Mouse (Mus musculus) thymus, adult 18-20 months (tissue): Measurements from ENCODE around the gene Pde1b.

ENCODE experiments used
- DNase-seq, 2 experiments: peaks; one replicate each; pipeline ENCODE4 v3.0.0; 2022; ENCODE audit warnings: mixed read lengths in 2 of 2

Gene Pde1b

DNA sequence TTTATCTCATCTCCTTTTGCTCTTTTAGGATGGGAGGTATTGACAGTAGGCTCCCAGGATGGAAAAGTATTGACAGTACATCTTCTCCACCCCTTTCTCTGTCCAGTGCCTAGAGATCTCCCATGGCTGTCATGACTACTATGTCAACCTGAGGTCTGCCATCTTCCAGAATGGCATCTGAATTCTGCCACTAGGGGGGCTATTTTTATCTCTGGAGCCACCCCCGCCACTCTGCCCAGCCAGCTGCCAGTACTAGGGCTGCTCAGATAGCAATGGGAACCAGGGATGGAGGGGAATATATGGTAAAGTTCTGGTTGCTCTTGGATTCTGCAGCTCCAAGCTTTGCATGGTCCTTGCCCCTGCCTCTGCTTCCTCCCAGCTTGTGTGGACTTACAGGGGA is 8.8 kb downstream of the Pde1b start:
- no peak for DNase-seq

- no peak for DNase-seq
These were observed 10.8 kb downstream of the Pde1b start for GRCm38 (mm10) chr15:103513621-103514031.

GRCm38 (mm10) chr15:103514119-103514518 is 11.3 kb downstream of the Pde1b start:
- peak; percentile 24 to 38 for DNase-seq

- no peak for DNase-seq
These were observed 12.1 kb downstream of the Pde1b start for GRCm38 (mm10) chr15:103514914-103515313.

- no peak for DNase-seq
These were observed 16.0 kb downstream of the Pde1b start for GRCm38 (mm10) chr15:103518600-103519385.

DNA sequence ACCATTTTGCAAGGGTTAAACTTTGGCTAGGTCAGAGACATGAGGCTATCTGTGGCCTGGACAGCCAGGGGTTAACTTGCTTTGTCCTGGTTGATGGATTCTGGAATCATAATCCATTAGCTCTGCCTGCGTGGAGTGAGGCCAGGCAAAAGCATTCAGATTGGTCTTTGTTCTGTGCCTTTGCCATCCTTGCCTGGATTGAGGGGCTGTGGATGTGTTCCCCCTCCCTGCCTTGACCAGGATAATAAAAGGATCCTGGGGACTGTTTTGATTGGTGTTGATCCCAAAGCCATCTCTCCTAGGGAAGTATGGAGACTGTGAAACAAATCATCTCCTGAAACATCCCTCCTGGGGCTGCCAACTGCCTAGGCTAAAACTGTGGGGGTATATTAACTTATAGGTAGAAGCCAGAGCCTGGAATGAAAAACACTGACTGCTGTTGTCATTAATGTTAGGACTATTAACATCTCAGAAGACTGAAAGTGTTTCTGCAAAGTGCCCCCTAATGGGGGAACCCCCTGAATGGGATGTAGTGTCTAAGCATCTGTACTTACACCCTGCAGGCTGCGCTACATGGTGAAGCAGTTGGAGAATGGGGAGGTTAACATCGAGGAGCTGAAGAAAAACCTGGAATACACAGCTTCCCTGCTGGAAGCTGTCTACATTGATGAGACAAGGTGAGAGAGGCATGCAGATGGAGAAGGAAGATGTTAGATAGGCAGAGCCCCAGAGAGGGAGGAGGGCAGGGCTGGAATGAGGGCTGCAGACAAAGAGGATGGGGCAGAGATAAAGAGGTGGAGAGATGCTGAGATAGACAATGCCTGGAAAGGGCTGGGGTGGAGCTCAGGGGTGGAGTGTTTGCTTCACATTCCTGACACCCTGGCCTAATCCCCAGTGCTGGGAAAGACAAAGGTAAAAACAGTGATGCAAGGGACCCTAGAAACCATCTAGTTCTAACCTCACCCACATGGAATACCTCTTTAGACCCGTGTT is 16.8 kb downstream of the Pde1b start:
- DNase-seq, result no peak

GRCm38 (mm10) chr15:103522458-103523099 is 19.7 kb downstream of the Pde1b start:
- DNase-seq, result no peak

DNA sequence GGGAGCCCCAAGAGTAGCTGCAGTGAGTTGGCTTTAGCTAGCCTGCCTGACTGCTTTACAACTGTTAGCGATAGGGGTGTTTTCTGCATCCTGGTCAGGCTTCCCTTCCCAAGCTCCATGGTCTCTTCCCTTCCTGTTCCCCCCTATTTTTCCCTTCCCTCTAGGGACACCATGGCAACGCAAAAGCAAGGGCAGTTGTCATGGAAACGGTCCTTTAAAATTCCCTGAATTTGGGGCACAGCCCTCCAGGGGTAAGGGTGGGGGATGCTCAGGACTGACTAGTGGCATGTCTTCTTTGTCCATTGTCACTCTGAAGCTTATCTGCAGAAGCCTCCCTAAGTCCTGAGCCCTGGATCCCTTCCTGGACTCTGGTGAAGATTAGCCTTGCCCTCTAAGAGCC is 20.3 kb downstream of the Pde1b start:
- no peak for DNase-seq

- DNase-seq, result no peak
These were observed 27.5 kb downstream of the Pde1b start for GRCm38 (mm10) chr15:103530372-103530771.

- DNase-seq, result no peak
These were observed 31.3 kb downstream of the Pde1b start for GRCm38 (mm10) chr15:103534054-103534620.

- DNase-seq, result no peak
These were observed 32.2 kb downstream of the Pde1b start for GRCm38 (mm10) chr15:103535030-103535429.

DNA sequence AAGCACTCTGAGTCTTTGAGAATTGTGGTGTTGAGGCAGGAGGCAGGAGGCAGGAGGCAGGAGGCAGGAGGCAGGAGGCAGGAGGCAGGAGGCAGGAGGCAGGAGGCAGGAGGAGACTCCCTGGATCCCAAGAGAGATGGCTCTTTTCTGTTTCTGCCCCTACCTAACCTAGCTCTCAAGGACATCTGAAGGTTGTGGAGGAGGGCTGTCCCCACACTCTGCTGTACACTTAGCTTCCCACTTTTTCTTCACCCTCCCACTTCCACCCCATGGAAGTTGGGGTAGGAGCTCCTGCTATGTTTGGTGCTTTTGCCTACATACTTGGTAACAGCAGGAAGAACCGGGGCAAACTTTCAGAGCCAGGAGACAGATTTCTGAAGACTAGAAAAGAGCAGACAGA is 33.0 kb downstream of the Pde1b start:
- DNase-seq, result no peak

GRCm38 (mm10) chr15:103536456-103536855 is 33.6 kb downstream of the Pde1b start:
- DNase-seq, result no peak

DNA sequence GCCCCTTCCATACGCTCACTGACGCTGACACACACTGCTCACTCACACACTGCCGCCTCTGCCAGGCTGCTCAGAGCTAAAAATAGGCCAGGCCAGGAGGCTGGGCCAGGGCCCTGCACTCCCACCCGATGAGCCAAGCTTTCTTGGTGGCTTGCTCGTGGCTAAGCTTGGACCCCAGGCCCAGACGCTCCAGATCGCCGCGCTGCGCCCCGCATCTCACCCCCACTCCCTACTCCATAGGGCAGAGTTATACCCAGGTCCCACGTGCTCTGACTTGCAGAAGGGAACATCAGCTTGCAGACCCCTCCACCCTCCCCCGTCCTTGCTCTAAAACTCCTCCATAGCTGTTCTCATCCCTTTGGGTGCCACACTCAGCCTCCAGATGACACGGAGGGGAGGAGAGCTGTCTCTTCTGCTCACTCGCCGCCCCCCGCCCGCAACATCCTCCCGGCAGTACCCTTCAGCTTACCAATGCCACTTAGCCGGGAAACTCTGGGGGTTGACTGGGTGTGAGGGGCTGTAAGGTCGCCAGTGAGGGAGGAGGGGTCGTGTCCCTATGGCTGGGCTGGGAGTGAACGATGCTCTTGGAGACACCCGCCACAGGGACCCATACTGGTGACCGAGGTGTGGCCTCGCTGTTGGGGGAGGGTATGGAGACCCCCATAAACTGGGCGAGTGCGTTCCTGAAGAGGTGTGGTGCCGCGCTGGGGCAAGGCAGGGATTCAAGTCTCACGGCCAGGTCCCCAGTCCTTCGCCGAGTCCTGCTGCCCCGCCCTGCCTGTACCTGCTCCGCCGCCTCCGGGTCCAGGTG is 34.4 kb downstream of the Pde1b start:
- DNase-seq, result no peak

- DNase-seq, result no peak
These were observed 35.0 kb downstream of the Pde1b start, which contains the start of gene Ppp1r1a for GRCm38 (mm10) chr15:103537822-103538213. Gene Ppp1r1a, minus strand, starts transcription at chr15:103538003.

DNA sequence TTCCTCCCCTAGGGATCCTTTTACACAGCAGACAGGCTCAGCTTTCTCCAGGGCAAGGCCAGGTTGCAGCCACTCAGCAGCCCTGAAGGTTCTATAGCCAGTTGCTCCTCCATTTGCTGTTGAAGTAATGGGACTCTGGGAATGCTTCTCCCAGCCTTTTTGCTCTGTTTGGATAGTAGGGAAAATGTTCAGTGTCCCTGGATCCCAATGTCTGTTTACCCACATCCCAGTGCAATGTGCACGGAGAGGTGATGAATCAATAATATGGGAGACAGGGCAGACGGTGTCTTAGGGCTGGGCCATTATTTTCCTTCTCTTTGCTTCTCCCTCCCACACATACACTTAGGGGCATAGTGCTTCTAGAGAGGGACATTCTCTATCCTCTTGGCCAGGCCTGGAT is 36.4 kb downstream of the Pde1b start:
- DNase-seq, result no peak

- no peak for DNase-seq
These were observed 37.8 kb downstream of the Pde1b start for GRCm38 (mm10) chr15:103540646-103541045.

GRCm38 (mm10) chr15:103542526-103542925 is 39.7 kb downstream of the Pde1b start:
- DNase-seq, result no peak

DNA sequence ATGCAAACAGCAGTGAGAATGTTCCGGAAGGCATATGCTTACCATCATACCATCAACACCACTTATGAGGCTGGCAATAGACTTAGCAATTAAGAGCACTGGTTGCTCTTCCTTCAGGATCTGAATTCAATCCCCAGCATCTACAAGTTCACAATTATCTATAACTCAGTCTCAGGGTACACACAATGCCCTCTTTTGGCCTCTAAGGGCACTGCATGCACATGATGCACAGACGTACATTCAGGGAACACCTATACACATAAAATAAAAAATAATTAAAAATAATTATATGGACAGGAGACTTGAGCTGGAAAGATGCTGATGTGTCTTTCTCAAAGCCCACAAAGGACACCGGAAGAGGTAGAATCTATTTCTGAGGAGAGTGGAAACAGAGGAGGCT is 45.1 kb downstream of the Pde1b start:
- no peak for DNase-seq

- no peak for DNase-seq
These were observed 46.6 kb downstream of the Pde1b start for GRCm38 (mm10) chr15:103549475-103549874.

DNA sequence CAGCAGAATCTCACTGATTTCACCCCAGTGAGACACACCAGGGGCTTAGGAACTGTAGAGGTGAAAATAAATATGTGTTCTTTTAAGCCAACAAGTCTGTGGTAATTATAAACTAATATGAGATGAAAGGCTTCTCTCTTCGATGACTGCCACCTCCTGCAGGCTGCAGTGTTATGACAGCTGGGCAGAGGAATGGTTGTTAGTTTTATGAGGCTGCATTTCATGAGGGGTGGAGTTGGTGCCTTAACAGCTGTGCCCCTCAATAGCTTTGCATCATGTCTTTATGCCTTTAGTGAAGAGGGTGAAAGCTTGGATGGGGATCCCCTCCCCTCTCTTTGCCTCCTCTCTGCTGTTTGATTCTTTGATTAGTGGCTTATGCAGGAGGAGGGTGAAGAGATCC is 48.2 kb downstream of the Pde1b start:
- DNase-seq, result no peak
